Mouse (Mus musculus): ENCODE results near the gene Cfap43. TPM values are rescaled to one million over a fixed set of nuclear protein-coding genes. Genes with fewer than 3 reads are reported as not detected.
A peak's percentile ranks its signal among the peaks of the same experiment; 100 is the strongest.

Cfap43 gene
- total RNA-seq, 2 experiments from 2014 or later: 1.1 TPM; not detected in 1

DNA sequence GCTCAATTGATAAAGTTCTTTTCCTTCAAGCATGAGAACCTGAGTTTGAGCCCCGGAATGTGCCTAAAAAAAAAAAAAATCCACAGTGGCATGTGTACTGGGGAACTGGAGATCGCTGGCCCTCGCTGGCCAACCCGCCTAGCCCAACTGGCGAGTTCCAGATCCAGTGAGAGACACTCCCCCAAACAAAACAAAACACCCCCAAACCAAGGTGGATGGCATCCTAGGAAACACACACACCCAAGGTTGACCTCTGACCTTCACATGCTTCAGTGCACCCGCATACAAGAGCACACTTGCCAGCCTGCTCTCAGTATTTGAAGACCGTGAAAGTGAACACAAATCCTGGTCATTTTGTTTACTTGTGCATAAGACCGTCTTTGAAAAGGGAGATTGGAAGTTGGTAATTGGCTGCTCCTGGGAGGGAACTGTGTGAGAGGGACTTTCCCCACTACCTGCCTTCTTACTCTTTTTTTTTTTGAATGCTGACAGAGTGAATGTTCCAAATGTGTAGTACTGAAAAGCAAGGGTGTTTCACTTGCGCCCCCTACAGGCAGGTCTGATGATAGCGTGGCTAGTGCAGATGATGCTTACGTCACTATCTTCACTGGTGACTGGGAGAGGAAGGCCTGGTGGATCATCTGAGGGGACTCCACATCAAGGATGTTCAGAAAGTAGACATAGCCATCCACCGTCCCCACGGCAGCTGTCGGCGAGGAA is 123.9 kb downstream of the Cfap43 start:
- peak; percentile 63 to 83 for DNase-seq

DNA sequence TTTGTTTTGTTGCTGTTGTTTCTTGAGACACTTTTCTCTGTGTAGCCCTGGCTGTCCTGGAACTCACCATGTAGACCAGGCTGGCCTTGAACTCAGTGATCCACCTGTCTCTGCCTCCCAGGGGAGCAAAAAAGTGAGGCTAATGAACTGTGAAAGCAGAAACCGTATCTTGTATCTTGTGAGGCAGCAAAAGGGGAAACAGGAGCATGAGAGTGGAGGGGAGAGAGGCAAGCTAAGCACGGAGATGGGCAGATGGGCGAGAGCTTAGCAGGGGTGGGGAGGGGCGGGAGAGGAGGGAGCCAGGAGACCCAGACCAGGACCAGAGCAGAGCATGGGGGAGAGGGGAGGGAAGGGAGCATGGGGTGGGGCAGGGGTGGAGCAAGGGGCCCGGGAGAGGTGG is 124.8 kb downstream of the Cfap43 start:
- no peak for DNase-seq

DNA sequence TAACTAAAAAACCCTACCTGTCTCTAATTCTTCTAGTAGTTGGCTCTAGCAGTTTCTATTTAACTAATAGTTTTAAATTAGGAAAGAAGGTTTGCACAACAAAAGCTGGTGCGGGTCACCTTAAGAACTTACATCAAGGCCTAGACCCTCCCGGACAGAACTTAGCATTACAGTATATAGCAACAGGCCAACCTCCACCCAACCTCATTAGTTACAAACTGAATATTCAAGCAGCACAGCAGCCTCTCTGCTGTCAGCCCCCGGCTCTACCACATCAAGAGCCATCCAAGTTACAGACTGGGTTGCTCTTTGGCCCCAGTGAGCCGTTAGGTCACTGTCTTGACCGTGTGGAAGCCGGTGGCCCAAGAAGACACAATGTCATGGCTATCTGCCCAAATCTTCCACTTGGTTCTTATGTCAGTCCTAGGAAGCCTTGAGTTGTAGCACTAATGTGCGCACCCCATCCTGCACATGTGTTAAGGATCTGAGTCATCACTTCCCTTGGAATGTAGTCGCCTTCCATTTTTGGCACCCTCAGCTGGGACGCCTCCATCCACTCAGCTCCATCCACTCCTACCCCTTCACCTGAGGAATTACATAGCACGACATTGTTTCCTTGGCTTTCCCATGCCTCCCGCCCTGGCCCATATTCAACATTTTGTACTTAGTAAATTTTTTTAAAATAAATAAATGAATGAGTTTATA is 128.6 kb downstream of the Cfap43 start:
- no peak for DNase-seq

DNA sequence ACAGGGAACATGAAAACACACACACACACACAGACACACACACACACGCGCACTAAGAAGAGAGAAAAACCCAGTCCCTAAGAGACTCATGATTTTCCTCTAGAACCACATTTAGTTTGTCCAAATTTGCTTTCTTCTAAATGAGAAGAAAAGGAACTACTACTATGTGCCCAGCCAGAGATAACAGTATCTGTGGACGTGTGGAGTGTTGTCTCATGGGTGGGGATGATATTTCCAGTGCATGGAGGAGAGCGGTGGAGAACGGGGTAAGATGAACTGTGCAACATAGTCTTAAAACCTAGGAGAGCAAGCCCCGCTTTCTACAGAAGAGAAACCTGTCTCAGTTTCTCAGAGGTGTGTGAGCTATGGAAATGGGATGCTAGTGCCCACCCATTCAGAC is 135.2 kb downstream of the Cfap43 start:
- no peak for DNase-seq

DNA sequence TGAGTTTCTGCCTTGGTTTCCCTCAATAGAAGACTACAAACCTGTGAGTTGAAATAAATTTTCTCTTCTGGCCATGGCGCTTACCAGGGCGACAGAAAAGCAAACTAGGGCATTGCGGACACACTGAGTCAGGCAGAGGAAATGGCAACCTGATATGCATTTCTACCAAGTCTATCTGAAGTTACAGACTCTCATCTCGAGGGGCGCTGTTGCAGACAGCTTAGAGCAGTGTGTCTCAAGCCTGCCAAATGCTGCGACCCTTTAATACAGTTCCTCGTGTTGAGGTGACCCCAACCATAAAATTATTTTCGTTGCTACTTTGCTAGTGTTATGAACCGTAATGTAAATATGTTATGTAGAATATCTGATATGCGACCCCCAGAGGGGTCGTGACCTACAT is 138.1 kb downstream of the Cfap43 start:
- DNase-seq: no peak

DNA sequence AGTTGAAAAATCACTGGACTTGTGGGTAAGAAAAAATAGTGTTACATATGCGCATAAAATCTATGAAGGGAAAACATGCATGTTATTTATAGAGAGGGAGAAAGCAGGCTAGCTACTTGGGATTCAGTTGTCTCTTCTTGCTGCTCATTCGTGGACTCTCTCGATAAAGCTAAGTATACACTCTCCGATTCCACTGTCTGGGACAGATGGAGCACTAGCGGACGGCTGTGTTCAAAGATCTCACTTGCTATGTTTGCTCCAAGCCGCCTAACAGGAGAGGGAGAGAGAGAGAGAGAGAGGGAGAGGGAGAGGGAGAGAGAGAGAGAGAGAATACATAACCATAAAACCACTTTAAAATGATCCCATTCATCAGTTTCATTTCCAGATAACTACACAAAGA is 138.9 kb downstream of the Cfap43 start:
- no peak for DNase-seq

DNA sequence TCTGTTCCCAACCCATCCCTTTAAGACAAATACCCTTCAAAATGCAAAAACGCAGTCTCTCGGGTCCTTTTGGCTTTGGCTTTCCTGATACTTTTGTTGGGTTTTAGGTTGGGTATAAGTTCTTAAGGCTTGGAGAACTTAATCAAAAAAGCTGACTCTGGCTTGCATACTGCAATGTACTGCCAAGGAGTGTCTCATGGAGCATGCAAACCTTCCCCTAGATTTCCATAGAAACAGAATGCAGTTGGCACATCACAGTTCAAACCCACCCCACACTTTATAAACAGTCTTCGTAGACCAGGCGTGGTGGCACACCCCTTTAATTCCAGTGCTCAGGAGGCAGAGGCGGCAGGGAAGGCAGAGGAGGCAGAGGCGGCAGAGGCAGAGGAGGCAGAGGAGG is 141.2 kb downstream of the Cfap43 start:
- no peak for DNase-seq

DNA sequence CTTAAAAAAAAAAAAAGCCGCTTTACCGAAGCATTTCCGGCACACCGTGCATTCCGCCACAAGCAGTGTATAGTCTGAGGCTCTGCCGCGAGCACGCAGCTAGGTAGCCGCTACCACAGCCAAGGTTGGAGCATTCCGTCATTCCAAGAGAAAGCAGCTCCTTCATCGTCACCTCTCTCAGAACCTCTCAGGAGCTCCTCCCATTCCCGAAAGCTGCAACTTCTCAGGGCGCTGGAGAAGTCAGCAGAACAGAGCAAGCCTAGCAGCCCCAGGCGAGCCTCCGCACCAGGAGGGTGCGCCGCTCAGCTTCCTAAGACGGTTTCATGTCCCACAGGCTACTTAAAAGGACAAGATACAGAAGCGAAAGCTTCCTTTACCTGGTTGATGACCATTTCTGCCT is 163.5 kb downstream of the Cfap43 start:
- peak; percentile 45 to 57 for DNase-seq

DNA sequence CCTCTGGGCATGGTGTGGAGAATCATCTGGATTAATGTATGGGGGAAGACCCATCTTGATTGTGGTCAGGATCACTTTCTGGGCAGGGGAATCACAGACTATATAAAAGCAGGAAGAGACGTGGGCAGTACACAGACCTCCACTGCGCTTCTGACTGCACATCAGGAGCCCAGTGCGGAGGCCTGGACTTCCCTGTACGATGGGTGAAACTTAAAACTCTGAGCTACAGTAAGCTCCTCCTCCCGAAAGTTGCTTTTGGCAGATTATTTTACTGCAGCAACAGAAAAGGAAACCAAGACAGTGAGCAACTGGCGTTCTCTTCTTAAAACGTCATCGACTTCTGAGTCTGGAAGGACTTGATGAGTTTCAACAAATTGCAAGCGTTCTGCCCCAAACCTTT is 164.2 kb downstream of the Cfap43 start:
- peak; percentile 15 to 51 for DNase-seq

DNA sequence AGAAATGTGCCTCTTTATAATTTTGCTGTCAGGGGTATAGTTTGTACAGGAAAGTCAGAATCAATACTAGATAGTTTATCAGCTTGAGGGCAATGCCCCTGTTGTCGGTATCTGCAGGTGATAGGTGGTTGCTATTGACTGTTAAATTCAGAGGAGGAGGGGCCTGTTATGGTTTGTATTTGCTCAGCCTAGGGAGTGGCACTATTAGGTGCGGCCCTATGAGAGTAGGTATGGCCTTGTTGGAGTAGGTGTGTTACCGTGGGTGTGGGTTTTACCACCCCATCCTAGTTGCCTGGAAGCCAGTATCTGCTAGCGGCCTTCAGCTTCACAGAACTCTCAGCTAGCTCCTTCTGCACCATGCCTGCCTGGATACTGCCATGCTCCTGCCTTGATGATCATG is 165.2 kb downstream of the Cfap43 start:
- no peak for DNase-seq

DNA sequence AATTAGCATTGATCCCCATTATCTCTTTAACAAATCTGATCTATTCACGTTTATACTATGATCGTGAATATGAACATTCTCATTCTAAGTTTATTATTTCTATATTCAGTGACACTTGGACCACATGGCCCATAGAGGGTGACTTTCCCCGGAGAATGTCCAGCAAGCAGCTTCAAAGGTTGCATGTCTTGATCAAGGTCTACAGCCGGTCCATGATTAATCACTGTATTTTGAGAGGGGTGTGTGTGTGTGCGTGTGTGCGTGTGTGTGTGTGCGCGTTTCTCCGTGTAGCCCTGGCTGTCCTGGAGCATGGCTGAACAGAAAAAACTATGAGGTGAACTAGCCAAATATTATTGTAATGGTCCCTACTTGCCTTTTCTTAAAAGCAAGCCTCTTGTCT is 166.6 kb downstream of the Cfap43 start:
- no peak for DNase-seq

DNA sequence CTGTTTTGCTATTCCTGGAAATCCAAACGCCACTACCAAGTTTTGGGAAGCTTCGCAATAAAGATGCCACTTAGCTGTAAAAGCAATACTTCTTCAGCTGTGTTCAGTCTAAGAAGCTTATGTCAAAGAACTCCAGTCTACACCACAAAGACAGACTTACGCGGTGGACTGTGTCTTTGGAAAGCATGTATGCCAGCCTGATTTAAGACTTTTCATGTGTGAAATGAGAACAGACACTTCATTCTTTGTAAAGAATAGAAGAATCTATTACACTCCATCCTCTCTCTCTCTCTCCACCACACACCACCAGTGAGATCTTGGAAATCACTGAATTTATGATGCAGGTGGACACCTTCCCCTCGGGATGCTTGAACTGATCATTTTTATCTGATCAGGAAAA is 168.7 kb downstream of the Cfap43 start:
- no peak for DNase-seq

DNA sequence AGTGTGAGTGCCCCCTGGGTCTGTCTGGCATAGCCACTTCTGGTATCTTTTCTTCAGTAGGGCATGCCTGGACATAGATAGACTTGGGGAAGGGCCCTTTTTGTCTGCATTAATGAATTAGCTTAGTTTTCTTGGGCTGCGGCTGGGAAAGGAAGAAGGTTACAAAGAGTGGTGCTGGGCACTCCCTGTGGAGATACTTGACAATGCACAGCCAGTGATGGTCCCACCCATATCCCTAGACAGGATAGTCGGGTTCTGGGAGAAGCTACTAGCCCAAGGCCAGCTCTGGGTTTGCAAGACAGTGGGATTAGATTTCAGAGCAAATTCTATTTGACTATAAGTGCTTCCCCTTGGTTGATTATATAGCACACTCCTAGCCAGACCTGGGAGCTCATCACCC is 170.1 kb downstream of the Cfap43 start:
- DNase-seq: no peak

DNA sequence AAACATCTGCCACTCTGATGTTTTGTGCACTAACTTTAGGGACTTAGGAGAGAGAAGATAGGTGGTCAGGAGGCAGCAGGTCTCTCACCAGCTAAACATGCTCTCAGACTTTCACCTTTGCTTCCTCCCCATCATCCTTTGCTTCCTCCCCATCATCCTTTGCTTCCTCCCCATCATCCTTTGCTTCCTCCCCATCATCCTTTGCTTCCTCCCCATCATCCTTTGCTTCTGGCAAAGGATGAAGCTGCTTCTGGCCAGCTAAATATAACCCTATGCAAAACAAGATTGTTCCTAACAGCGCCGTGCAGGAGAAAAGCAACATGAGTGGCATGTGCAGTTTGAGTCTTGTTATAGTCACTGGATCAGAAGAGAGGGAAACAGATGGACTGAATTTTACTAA is 172.0 kb downstream of the Cfap43 start:
- DNase-seq: no peak

DNA sequence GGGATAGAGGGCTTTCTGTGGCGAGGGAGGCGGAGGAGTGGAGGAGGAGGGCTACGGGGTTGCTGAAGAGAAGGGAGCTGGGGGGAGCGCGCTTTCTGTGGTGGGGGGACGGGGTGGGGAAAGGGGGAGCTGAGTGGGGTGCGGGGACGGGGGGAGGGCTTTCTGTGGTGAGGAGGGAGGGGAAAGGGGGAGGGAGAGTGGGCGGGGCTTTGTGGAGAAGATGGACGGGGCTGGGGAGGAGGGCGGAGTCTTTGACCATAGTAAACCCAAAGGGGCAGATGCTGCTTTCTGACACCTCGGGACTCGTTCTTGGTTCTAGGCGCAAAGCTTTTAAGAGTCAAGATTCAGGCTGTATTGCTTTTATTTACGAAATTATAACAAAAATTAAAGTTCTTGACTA is 187.2 kb downstream of the Cfap43 start:
- DNase-seq: peak; percentile 65 to 76

DNA sequence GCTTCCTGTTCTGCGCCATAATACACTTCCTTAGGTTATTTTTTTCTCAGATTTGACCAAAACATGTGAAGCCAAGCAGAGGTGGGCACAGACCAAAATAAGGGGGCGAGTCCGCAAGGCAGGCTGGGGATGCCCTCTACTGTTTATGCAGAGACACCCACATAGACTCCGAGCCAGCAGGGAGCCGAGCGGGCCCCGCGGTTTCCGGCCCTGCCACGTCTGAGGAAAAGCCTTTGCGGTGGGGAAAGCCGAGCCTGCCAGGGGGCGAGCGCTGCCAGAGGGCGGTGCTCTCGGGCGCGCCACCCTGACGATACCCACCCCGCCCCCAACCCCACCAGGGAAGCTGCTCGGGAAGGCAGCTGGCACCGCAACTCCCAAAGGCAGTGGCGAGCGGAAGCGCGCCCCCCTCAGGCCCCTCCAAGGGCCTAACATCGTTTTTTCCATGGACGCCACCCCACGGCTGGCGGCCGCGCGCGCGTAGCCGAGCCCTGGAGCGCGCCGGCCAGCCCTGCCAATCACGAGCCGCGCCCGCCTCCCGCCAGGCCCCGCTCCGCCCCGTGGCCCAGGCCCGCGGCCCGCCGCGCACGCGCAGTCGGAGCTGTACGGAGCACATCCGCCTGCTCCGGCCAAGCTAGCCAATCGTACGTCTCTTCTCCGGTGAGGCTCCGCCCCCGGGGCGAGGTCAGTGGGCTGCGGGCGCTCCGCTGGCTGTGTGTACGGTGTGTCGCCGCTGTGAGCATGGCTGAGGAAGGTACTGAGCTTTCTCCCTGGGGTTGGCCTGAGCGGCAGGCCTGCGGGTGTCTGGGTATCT is 187.8 kb downstream of the Cfap43 start, which contains the start of gene Sfr1:
Gene Sfr1, plus strand, starts transcription at position 612 of the 811 bp plus-strand sequence.
- peak; percentile 97 to 99 for DNase-seq

DNA sequence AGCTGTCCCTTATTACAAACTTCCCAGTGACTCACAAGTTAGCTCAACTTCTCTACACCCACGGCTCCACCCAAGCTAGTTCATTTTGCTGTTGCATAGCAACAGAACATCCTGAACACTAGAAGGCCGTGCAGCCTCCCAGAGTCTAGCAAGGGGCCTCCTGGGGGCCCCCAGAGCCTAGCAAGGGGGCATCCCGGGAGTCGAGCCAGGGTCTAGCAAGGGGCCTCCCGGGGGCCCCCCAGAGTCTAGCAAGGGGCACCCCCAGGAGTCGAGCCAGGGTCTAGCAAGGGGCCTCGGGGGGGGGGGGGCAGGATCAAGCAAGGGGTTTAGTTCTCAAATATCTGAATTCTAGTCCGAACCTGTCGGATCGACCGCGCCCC is 188.4 kb downstream of the Cfap43 start:
- peak; percentile 79 to 87 for DNase-seq

DNA sequence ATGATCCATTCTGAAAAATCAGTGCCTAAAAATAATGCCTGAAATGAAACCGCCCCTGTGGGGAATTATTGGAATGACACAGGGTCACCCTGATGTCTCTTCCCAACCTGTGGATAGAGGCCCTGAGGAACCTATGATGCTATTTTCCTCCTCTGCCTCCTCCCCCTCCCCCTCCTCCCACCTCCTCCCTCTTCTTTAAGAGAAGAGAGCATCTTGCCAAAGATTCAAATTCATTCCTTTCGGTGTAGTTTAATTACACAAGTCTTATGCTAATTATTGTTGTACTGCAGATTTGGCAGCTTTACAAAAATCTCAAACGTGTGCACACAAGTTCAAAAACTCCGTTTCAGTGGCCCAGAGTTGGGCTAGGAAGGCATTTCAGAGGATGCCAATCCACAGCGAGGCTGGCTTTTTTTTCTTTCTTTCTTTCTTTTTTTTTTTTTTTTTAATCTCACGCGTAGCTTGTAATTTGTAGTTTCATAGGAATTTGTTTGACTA is 193.4 kb downstream of the Cfap43 start:
- DNase-seq: no peak

DNA sequence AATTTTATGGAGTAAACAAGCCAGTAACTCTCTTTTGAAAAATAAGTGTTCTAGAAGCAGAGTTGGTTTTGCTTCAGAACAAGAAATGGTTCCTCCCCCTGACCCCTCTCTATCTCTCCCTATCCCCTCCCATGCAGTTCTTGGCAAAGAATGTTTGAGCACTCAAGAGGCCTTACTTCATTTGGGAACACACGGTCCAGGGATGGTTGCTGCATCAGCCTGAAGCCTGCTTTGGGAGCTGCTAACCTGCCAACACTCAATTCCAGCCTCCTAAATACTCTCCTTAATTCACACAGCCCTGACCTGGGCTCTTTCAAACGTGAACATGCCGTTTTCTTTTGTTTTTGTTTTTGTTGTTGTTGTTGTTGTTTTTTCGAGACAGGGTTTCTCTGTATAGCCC is 194.2 kb downstream of the Cfap43 start:
- DNase-seq: no peak

DNA sequence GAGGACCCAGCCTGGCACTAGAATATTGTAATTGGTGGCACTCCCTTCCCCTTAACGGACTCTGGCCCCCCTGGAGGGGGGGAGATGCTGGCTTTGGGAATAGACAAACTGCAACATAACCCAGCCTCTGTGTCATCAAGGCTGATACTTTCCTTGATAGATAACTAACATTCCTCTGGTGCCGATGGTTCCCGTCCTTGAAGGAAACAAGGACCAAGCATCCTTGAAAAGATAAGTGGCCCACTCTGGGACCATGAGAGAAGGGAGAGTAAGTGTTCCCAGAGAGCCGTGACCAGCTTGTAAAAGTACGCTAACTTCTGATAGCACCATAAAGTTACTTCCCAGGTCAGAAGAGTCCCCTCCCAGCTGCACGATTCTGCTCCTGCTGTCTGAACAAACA is 196.6 kb downstream of the Cfap43 start:
- DNase-seq: no peak

DNA sequence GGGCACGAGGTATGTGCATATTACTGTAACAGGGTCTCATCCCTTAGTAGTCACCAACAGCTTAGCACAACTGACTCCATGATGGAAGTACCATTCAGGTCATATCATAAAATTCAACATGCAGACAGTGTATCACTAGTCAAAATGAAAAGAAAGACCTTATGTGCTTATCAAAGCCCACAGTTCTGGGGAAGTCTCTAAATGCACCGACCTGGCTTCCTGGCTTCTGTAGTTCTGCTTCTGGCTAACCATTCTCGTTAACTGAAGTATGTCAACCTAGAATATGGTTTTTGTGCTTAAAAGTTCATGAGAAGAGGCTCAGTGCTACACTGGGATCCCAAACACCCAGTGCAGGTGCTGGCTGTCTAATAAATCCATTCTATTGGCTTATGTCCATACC is 199.9 kb downstream of the Cfap43 start:
- DNase-seq: no peak

DNA sequence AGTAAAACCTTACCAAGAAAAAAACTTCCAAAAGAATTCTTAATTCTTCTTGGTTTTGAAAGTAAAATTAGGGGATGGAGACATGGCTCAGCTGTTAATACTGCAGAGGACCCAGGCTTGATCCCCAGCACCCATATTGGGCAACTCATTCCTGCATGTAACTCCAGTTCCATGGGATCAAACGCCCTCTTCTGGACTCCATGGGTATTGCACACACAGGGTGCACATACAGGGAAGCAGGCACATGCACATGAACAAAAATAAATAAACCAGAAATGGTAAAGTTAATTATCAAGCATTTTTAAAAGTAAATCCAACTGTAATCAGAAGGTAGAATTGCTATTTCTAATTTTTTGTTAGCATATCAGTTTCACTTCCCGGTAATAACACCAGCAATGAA is 202.9 kb downstream of the Cfap43 start:
- no peak for DNase-seq

DNA sequence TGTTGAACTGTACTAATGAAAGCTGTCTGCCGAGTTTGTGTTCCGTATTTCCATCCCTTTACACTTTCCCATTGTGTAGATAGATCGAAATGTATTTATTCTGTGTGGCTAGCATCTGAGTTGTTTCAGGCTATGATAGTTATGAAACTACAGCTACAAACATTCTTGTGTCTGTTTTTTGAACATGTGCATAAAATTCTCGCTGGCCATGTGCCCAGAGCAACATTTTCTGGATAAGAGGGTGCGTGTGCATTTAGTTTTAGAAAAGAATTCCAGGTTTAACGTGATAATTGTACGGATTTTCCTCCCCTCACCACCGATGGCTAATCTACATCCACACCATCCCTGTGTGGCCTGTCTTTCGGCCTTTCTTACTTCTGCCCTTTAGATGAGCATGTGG is 205.6 kb downstream of the Cfap43 start:
- DNase-seq: no peak
